Mouse (Mus musculus) splenic B cell, adult 2 months (primary cell): ENCODE data around the gene Myom1.

Experiments used
- DNase-seq: peaks from one replicate; pipeline ENCODE4 v3.0.0-alpha.2; 2011; ENCODE audit warnings: low read depth, low spot score
- H3K27me3 ChIP-seq: 2 replicates; pipeline ENCODE4 v1.6.1; 2012; ENCODE audit warnings: mild to moderate bottlenecking, low read length, moderate library complexity, mixed read lengths; ENCODE audit not compliant: control insufficient read depth, poor library complexity, insufficient read depth, severe bottlenecking
- H3K36me3 ChIP-seq: 2 replicates; pipeline ENCODE4 v1.6.1; 2012; ENCODE audit warnings: mild to moderate bottlenecking, low read length, moderate library complexity, mixed read lengths; ENCODE audit not compliant: control insufficient read depth, poor library complexity, insufficient read depth, severe bottlenecking

Myom1 gene

GRCm38 (mm10) chr17:71018616-71019308 is 16.3 kb downstream of the Myom1 start:
- Histone ChIP-seq H3K27me3 (no peaks in the 10 kb centered on the region), H3K36me3 (no peaks in the 10 kb centered on the region)
- DNase-seq, result no peak

GRCm38 (mm10) chr17:71019309-71019655 is 16.8 kb downstream of the Myom1 start:
- H3K36me3 ChIP-seq, result no peaks in the 10 kb centered on the region
- H3K27me3 ChIP-seq, result no peaks in the 10 kb centered on the region
- DNase-seq, result no peak

DNA sequence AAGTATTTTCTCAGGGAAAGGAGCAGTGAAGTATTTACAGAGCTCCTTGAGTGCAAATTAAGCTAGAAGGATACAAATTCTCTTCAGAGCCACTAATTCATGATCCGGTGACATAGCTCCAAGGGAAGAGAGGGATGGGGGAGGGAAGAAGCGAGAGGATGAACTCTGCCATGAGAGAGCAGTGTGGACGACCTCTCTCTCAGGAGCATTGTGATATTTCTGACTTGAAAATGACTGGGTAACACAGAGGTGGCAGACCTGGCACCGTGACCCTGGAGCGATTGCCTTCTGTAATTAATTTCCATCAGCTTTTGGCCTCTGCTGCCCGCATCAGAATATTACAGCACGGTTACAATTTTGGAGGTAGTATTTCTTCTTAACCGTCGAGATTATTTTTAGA is 17.4 kb downstream of the Myom1 start:
- Histone ChIP-seq H3K27me3 (no peaks in the 10 kb centered on the region), H3K36me3 (no peaks in the 10 kb centered on the region)
- no peak for DNase-seq

DNA sequence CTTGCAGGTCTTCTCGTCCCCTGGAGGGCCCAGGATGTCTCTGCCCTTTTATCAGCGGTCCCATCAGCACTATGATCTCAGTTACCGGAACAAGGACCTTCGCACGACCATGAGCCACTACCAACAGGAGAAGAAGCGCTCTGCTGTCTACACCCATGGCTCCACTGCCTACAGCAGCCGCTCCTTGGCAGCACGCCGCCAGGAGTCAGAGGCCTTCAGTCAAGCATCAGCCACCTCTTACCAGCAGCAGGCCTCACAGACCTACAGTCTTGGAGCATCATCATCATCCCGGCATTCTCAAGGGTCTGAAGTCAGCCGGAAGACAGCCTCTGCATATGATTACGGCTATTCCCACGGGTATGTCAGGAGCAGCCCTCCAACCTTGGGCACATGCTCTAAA is 20.4 kb downstream of the Myom1 start:
- Histone ChIP-seq H3K36me3 (no peaks in the 10 kb centered on the region), H3K27me3 (no peaks in the 10 kb centered on the region)
- DNase-seq, result no peak

GRCm38 (mm10) chr17:71024071-71024470 is 21.6 kb downstream of the Myom1 start:
- DNase-seq, result no peak
- Histone ChIP-seq H3K27me3 (no peaks in the 10 kb centered on the region), H3K36me3 (no peaks in the 10 kb centered on the region)

GRCm38 (mm10) chr17:71025922-71026321 is 23.5 kb downstream of the Myom1 start:
- Histone ChIP-seq H3K27me3 (no peaks in the 10 kb centered on the region), H3K36me3 (no peaks in the 10 kb centered on the region)
- no peak for DNase-seq

GRCm38 (mm10) chr17:71027186-71027585 is 24.8 kb downstream of the Myom1 start:
- H3K36me3 ChIP-seq, result no peaks in the 10 kb centered on the region
- no peak for DNase-seq
- no peaks in the 10 kb centered on the region for H3K27me3 ChIP-seq

DNA sequence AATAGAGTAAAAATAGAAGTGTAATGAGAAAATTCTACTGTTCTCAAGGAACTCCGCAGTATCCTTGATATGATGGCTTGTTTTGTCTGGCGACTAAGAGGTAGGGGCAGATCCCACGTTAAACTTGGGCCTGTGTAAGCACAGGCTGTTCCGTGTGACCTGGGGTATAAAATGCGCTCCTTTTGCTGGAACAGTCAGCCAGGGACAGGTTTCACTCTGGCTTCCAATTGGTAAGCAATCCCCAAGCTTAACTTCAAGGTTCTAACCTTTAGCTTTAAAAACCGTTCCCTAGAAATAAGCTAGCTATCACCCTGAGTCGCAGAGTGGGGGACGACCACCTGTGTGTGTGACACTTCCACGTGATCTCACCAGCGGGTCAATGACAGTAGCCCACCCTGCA is 30.3 kb downstream of the Myom1 start:
- no peaks in the 10 kb centered on the region for H3K36me3 ChIP-seq
- DNase-seq, result no peak
- H3K27me3 ChIP-seq, result no peaks in the 10 kb centered on the region

- DNase-seq, result no peak
- Histone ChIP-seq H3K36me3 (no peaks in the 10 kb centered on the region), H3K27me3 (no peaks in the 10 kb centered on the region)
These were observed 32.0 kb downstream of the Myom1 start for GRCm38 (mm10) chr17:71034472-71034871.

GRCm38 (mm10) chr17:71037188-71037587 is 34.8 kb downstream of the Myom1 start:
- no peaks in the 10 kb centered on the region for H3K36me3 ChIP-seq
- no peak for DNase-seq
- no peaks in the 10 kb centered on the region for H3K27me3 ChIP-seq

DNA sequence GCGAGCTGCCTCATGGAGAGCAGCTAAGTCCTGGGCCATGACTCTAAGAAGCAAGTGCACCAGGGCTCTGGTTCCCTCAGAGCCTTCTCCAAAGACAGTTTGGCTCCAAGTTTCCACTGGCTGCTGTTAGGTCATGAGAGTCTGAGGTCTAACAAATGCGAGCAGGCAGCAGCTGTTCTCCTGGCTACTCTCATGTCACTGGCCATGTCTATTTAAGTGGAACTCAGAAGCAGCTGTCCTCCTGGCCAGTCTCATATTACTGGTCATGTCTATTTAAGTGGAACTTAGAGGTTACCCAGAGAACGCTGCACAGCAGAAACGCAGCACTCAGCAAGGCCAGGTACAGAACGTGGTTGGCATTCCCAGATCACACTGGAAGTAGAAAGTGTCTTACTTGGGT is 36.4 kb downstream of the Myom1 start:
- H3K36me3 ChIP-seq, result no peaks in the 10 kb centered on the region
- no peaks in the 10 kb centered on the region for H3K27me3 ChIP-seq
- no peak for DNase-seq

GRCm38 (mm10) chr17:71039851-71040581 is 37.6 kb downstream of the Myom1 start:
- no peaks in the 10 kb centered on the region for H3K27me3 ChIP-seq
- H3K36me3 ChIP-seq, result no peaks in the 10 kb centered on the region
- no peak for DNase-seq

DNA sequence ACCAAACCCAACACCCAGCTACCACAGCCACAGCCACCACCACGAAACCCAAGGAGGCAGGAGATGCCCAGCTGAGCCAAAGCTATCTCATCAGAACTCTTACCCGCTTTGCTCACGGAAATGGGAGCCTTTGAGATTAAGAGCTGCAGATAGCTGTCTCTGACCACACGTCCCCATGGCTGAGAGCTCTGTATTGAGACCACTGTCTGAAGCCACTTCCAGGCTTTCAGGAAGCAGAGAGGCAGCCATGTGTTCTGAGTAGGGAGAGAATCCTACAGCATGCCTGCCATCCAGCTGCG is 38.1 kb downstream of the Myom1 start:
- H3K27me3 ChIP-seq, result no peaks in the 10 kb centered on the region
- DNase-seq, result no peak
- no peaks in the 10 kb centered on the region for H3K36me3 ChIP-seq

DNA sequence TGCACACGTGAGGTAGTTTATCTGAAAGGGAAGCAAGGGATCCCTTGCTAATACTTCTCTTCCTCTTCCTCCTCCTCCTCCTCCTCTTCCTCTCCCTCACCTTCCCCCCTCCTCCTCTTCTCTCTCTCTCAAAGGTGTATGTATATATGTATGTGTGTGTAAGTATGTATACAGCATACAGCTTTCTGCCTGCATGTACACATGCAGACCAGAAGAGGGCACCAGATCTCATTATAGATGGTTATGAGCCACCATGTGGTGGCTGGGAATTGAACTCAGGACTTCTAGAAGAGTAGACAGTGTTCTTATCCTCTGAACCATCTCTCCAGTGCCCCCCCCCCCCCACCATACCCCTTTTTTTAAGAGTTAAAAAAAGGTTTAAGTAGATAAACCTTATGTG is 40.2 kb downstream of the Myom1 start:
- Histone ChIP-seq H3K36me3 (no peaks in the 10 kb centered on the region), H3K27me3 (no peaks in the 10 kb centered on the region)
- no peak for DNase-seq

- H3K27me3 ChIP-seq, result no peaks in the 10 kb centered on the region
- no peaks in the 10 kb centered on the region for H3K36me3 ChIP-seq
- DNase-seq, result no peak
These were observed 43.2 kb downstream of the Myom1 start for GRCm38 (mm10) chr17:71045591-71045990.

GRCm38 (mm10) chr17:71046856-71047255 is 44.4 kb downstream of the Myom1 start:
- no peaks in the 10 kb centered on the region for H3K36me3 ChIP-seq
- DNase-seq, result no peak
- H3K27me3 ChIP-seq, result no peaks in the 10 kb centered on the region
